ENCODE assay signal across 24 mouse cellular contexts in genomic region chr3:52862026-52862425, GRCm38 (mm10).
DNase-seq lines count a peak whose midpoint lies in the region; ATAC-seq lines count a peak whose summit lies in the region.
"Had no signal": no experiment of that assay in that cellular context is flagged by ENCODE, and none has a peak within 500 bp of the region (broad histone marks: within the 10 kb centered on the region; RNA-seq: fewer than 3 reads in every experiment).

No protein-coding gene starts in this region.

- no peaks in the 10 kb centered on the region for H3K27me3 ChIP-seq in heart, embryonic 10.5 days (ENCODE audit: insufficient read depth, poor library complexity, severe bottlenecking)
- no peaks in the 10 kb centered on the region for H3K27me3 ChIP-seq in hindbrain, embryonic 14.5 days (ENCODE audit: control insufficient read depth, insufficient read depth, low read length)
- H3K27me3 ChIP-seq: CH12.LX; embryonic facial prominence, embryonic 12.5 days; forebrain, embryonic 12.5 days had no signal

- H3K4me1 ChIP-seq in heart, embryonic 10.5 days: no peaks in the 10 kb centered on the region
- H3K4me1 ChIP-seq in hindbrain, embryonic 14.5 days (replicated peaks; ENCODE audit: control insufficient read depth, insufficient read depth, low read length): no peaks in the 10 kb centered on the region
- H3K4me1 ChIP-seq: embryonic facial prominence, embryonic 12.5 days; forebrain, embryonic 12.5 days had no signal

- no peak overlapping the region for H3K27ac ChIP-seq in heart, embryonic 10.5 days
- H3K27ac ChIP-seq in hindbrain, embryonic 14.5 days: no peak overlapping the region
- H3K27ac ChIP-seq: embryonic facial prominence, embryonic 10.5 days; embryonic facial prominence, embryonic 12.5 days; forebrain, embryonic 12.5 days had no signal

- no peak overlapping the region for H3K9ac ChIP-seq in hindbrain, embryonic 14.5 days
- H3K9ac ChIP-seq: embryonic facial prominence, embryonic 12.5 days; forebrain, embryonic 12.5 days had no signal

- no peak overlapping the region for H3K4me2 ChIP-seq in hindbrain, embryonic 14.5 days (replicated peaks)
- H3K4me2 ChIP-seq: embryonic facial prominence, embryonic 12.5 days; forebrain, embryonic 12.5 days had no signal

- no peaks in the 10 kb centered on the region for H3K9me3 ChIP-seq in heart, embryonic 10.5 days
- no peaks in the 10 kb centered on the region for H3K9me3 ChIP-seq in hindbrain, embryonic 14.5 days (ENCODE audit: control insufficient read depth, low read length)
- H3K9me3 ChIP-seq: embryonic facial prominence, embryonic 10.5 days; embryonic facial prominence, embryonic 12.5 days; forebrain, embryonic 12.5 days had no signal

- 87% methylated on average over 4 of the region's 4 CpGs for WGBS in heart, embryonic 10.5 days
- 77% methylated on average over 4 of the region's 4 CpGs for WGBS in hindbrain, embryonic 14.5 days

- peak; percentile 52 for DNase-seq in heart, embryonic 10.5 days (ENCODE audit: low spot score)
- no peak for DNase-seq in heart, adult 8-10 months (ENCODE audit: low spot score)
- DNase-seq in induced T-regulatory cell, adult 2 months (ENCODE audit: low read depth): peak; percentile 63
- no peak for DNase-seq in hindbrain, embryonic 14.5 days (ENCODE audit: low spot score)
- no peak for DNase-seq in spleen, postnatal 36 days (ENCODE audit: low spot score in 2 of 2)
- DNase-seq: adrenal gland, adult 8-10 months; adrenal gland, postnatal 14 days; adrenal gland, postnatal 36 days; B cell, adult 2 months; cerebellum, adult 11-12 months; cerebellum, adult 8-10 months; cerebellum, adult 9-11 months; cerebellum, postnatal 14 days; cerebellum, postnatal 36 days had no signal

- H3K4me3 ChIP-seq in heart, embryonic 10.5 days: no peak overlapping the region
- H3K4me3 ChIP-seq in hindbrain, embryonic 14.5 days (replicated peaks; ENCODE audit: low read length): no peak overlapping the region
- H3K4me3 ChIP-seq: embryonic facial prominence, embryonic 10.5 days; embryonic facial prominence, embryonic 12.5 days; forebrain, embryonic 12.5 days had no signal

- no peaks in the 10 kb centered on the region for H3K36me3 ChIP-seq in heart, embryonic 10.5 days
- no peaks in the 10 kb centered on the region for H3K36me3 ChIP-seq in hindbrain, embryonic 14.5 days (replicated peaks; ENCODE audit: control insufficient read depth, insufficient read depth)
- H3K36me3 ChIP-seq: embryonic facial prominence, embryonic 10.5 days; embryonic facial prominence, embryonic 12.5 days; forebrain, embryonic 12.5 days; G1E had no signal

- no peak for ATAC-seq in hindbrain, embryonic 14.5 days (ENCODE audit: low FRiP score)
- ATAC-seq: activated CD4-positive, CD25-positive, alpha-beta regulatory T cell, adult 4 months; CD4-positive, CD25-positive, alpha-beta regulatory T cell, adult 4 months; forebrain, embryonic 14.5 days; forebrain, embryonic 16.5 days; Patski had no signal

Comparison
In these comparisons a context has a peak if more than half of its experiments do, and no peak if none do; other contexts are left out.
1. DNase-seq: peak in heart, embryonic 10.5 days (single experiment) and induced T-regulatory cell, adult 2 months (single experiment); none in heart, adult 8-10 months (single experiment), hindbrain, embryonic 14.5 days (single experiment) and spleen, postnatal 36 days (0 of 2).